Mouse (Mus musculus) small intestine, adult 2 months (tissue): ENCODE data around the gene Rras. TPM values are rescaled to one million over a fixed set of nuclear protein-coding genes. Genes with fewer than 3 reads are reported as not detected.

Experiments
- H3K27ac ChIP-seq: fragments of 200-500 bp; 2 replicates; pipeline ENCODE4 v1.5.1; 2012; ENCODE audit warnings: low read depth, low read length, control low read depth, inconsistent platforms; ENCODE audit not compliant: insufficient read depth
- H3K27me3 ChIP-seq: fragments of 200-500 bp; 2 replicates; pipeline ENCODE4 v1.6.1; 2012; ENCODE audit warnings: mild to moderate bottlenecking, moderate library complexity, low read length, inconsistent platforms; ENCODE audit not compliant: control insufficient read depth, insufficient read depth
- H3K36me3 ChIP-seq: fragments of 200-500 bp; 2 replicates; pipeline ENCODE4 v1.6.1; 2012; ENCODE audit warnings: mild to moderate bottlenecking, low read length, control low read depth, inconsistent platforms; ENCODE audit not compliant: control insufficient read depth, insufficient read depth
- H3K4me1 ChIP-seq: fragments of 200-500 bp; 2 replicates; pipeline ENCODE4 v1.6.1; 2012; ENCODE audit warnings: low read length, inconsistent platforms, mixed read lengths; ENCODE audit not compliant: control insufficient read depth, insufficient read depth, insufficient read length
- H3K4me3 ChIP-seq: fragments of 200-500 bp; 2 replicates; pipeline ENCODE4 v1.5.1; 2012; ENCODE audit warnings: low read depth, mild to moderate bottlenecking, control low read depth, inconsistent platforms, low read length, moderate library complexity
- CTCF ChIP-seq: fragments of 200-500 bp; IDR thresholded peaks from 2 replicates; pipeline ENCODE4 v1.5.1; 2012; ENCODE audit warnings: low read depth, mild to moderate bottlenecking, control low read depth, inconsistent platforms, low read length, moderate library complexity, mixed read lengths; ENCODE audit not compliant: insufficient replicate concordance, insufficient read length; ENCODE audit errors: extremely low read depth
- POLR2A ChIP-seq: fragments of 200-500 bp; IDR thresholded peaks from 2 replicates; pipeline ENCODE4 v1.6.1; 2012; ENCODE audit warnings: low read depth, mild to moderate bottlenecking, control low read depth, inconsistent platforms, low read length, moderate library complexity
- WGBS: fragments of 180-500 bp; shearing (Covaris S2); methylation state at CpG from one replicate; pipeline ENCODE4 v1.1.7; 2018; 5-methylcytosine and 5-hydroxymethylcytosine counted together
- polyA plus RNA-seq: library from polyadenylated mRNA; depleted of rRNA; stranded (reverse); fragments of >200 nt; gene quantifications from 2 replicates; pipeline ENCODE4 v1.2.3, GENCODE M21; 2012

Rras gene
- polyA plus RNA-seq, 1 experiment = 67.9 TPM

- H3K27me3 ChIP-seq = no peaks in the 10 kb centered on the region
- WGBS = 82% methylated on average over 9 of the region's 9 CpGs
- TF ChIP-seq POLR2A = no peak
- TF ChIP-seq CTCF = no peak
- H3K36me3 ChIP-seq = peaks cover 33% of the 10 kb centered on the region
- H3K27ac ChIP-seq = no peak overlapping the region
- no peaks in the 10 kb centered on the region; the same call in 1 of the 2 replicates for H3K4me1 ChIP-seq
- no peak overlapping the region for H3K4me3 ChIP-seq
Observed at GRCm38 (mm10) chr7:45027761-45028160, 10.0 kb downstream of the Rras start.

- 89% methylated on average over 11 of the region's 11 CpGs for WGBS
- Histone ChIP-seq H3K36me3 (peaks cover 37% of the 10 kb centered on the region), H3K27me3 (no peaks in the 10 kb centered on the region), H3K4me1 (no peaks in the 10 kb centered on the region; the same call in 1 of the 2 replicates), H3K4me3 (no peak overlapping the region), H3K27ac (no peak overlapping the region)
- TF ChIP-seq CTCF = no peak
- TF ChIP-seq POLR2A = no peak
Observed at GRCm38 (mm10) chr7:45028351-45028750, 10.6 kb downstream of the Rras start.

- Histone ChIP-seq H3K4me3 (no peak overlapping the region), H3K4me1 (no peaks in the 10 kb centered on the region; the same call in 1 of the 2 replicates), H3K27me3 (no peaks in the 10 kb centered on the region), H3K27ac (no peak overlapping the region), H3K36me3 (peaks cover 51% of the 10 kb centered on the region)
- 86% methylated on average over 6 of the region's 6 CpGs for WGBS
- TF ChIP-seq CTCF = no peak
- no peak for TF ChIP-seq POLR2A
Observed at GRCm38 (mm10) chr7:45029995-45030394, 12.2 kb downstream of the Rras start.

- peaks cover 53% of the 10 kb centered on the region for H3K36me3 ChIP-seq
- 97% methylated on average over 8 of the region's 8 CpGs for whole genome bisulfite sequencing
- H3K4me1 ChIP-seq = no peaks in the 10 kb centered on the region
- H3K27me3 ChIP-seq = no peaks in the 10 kb centered on the region
- H3K27ac ChIP-seq = no peak overlapping the region
- no peak overlapping the region for H3K4me3 ChIP-seq
- TF ChIP-seq POLR2A (no peak), CTCF (no peak)
Observed at GRCm38 (mm10) chr7:45030857-45031256, 13.1 kb downstream of the Rras start.

GRCm38 (mm10) chr7:45033722-45034359, 16.1 kb downstream of the Rras start:
- Histone ChIP-seq H3K36me3 (peaks cover 42% of the 10 kb centered on the region), H3K27me3 (no peaks in the 10 kb centered on the region), H3K4me3 (no peak overlapping the region), H3K4me1 (no peaks in the 10 kb centered on the region), H3K27ac (no peak overlapping the region)
- TF ChIP-seq POLR2A (no peak), CTCF (no peak)
- WGBS = 94% methylated on average over 19 of the region's 19 CpGs

- Histone ChIP-seq H3K27ac (no peak overlapping the region), H3K36me3 (peaks cover 34% of the 10 kb centered on the region), H3K4me3 (no peak overlapping the region), H3K4me1 (no peaks in the 10 kb centered on the region), H3K27me3 (no peaks in the 10 kb centered on the region)
- WGBS = 80% methylated on average over 3 of the region's 3 CpGs
- TF ChIP-seq CTCF (no peak), POLR2A (no peak)
Observed at GRCm38 (mm10) chr7:45035631-45036030, 17.9 kb downstream of the Rras start.

GRCm38 (mm10) chr7:45036702-45037101, 18.9 kb downstream of the Rras start:
- WGBS = 84% methylated on average over 11 of the region's 11 CpGs
- no peaks in the 10 kb centered on the region for H3K4me1 ChIP-seq
- no peaks in the 10 kb centered on the region for H3K27me3 ChIP-seq
- TF ChIP-seq POLR2A = no peak
- TF ChIP-seq CTCF = no peak
- no peak overlapping the region for H3K4me3 ChIP-seq
- H3K36me3 ChIP-seq = peaks cover 40% of the 10 kb centered on the region
- H3K27ac ChIP-seq = no peak overlapping the region
